Mouse (Mus musculus) CD4-positive, CD25-positive, alpha-beta regulatory T cell, adult 4 months (primary cell): ENCODE data around the gene Dnajc22. TPM values are rescaled to one million over a fixed set of nuclear protein-coding genes. Genes with fewer than 3 reads are reported as not detected.
A peak's percentile ranks its signal among the peaks of the same experiment; 100 is the strongest.

ENCODE experiments used
- ATAC-seq: one replicate; pipeline ENCODE4 v1.8.0; 2017
- polyA plus RNA-seq, 2 experiments: library from polyadenylated mRNA; unstranded; fragments of 100-300 nt; shearing (Covaris generic); gene quantifications; one replicate each; pipeline ENCODE4 v1.2.1; 2017

The Dnajc22 gene
- polyA plus RNA-seq, 2 experiments from 2014 or later, result not detected

GRCm38 (mm10) chr15:99115065-99115423 lies 22.1 kb downstream of the Dnajc22 start:
- no peak for ATAC-seq

- ATAC-seq, result no peak
These were observed 23.6 kb downstream of the Dnajc22 start for GRCm38 (mm10) chr15:99116539-99116938.

- ATAC-seq, result no peak
These were observed 27.8 kb downstream of the Dnajc22 start for GRCm38 (mm10) chr15:99120814-99121213.

- ATAC-seq, result no peak
These were observed 29.7 kb downstream of the Dnajc22 start for GRCm38 (mm10) chr15:99122642-99123041.

- ATAC-seq, result no peak
These were observed 32.7 kb downstream of the Dnajc22 start, which contains the start of gene Spats2 for GRCm38 (mm10) chr15:99125711-99126080. TSS of gene Spats2 (plus strand) at chr15:99125916.

- ATAC-seq, result no peak
These were observed 33.3 kb downstream of the Dnajc22 start for GRCm38 (mm10) chr15:99126081-99126815.

GRCm38 (mm10) chr15:99126816-99127365 lies 33.9 kb downstream of the Dnajc22 start:
- ATAC-seq, result no peak

- no peak for ATAC-seq
These were observed 35.0 kb downstream of the Dnajc22 start for GRCm38 (mm10) chr15:99127851-99128522.

GRCm38 (mm10) chr15:99129441-99129840 lies 36.5 kb downstream of the Dnajc22 start:
- ATAC-seq, result no peak

GRCm38 (mm10) chr15:99129956-99130910 lies 37.3 kb downstream of the Dnajc22 start:
- ATAC-seq, result no peak

- no peak for ATAC-seq
These were observed 45.4 kb downstream of the Dnajc22 start for GRCm38 (mm10) chr15:99138389-99138788.

GRCm38 (mm10) chr15:99139669-99140068 lies 46.7 kb downstream of the Dnajc22 start:
- ATAC-seq, result no peak

- ATAC-seq, result no peak
These were observed 57.5 kb downstream of the Dnajc22 start for GRCm38 (mm10) chr15:99150516-99150915.

- no peak for ATAC-seq
These were observed 58.4 kb downstream of the Dnajc22 start for GRCm38 (mm10) chr15:99151324-99151723.

GRCm38 (mm10) chr15:99153466-99153865 lies 60.5 kb downstream of the Dnajc22 start:
- ATAC-seq, result peak; percentile 67

Other genes starting within 250 kb of the Dnajc22 start
- 10 to 100 TPM; 30.9 to 38.6 TPM for gene Kmt2d, start 222.0 kb upstream of the Dnajc22 start, polyA plus RNA-seq
- gene Rhebl1, start 198.6 kb upstream of the Dnajc22 start, polyA plus RNA-seq, result 10 to 100 TPM; 11.3 to 14.2 TPM
- not detected for gene Dhh, start 194.6 kb upstream of the Dnajc22 start, polyA plus RNA-seq
- 10 to 100 TPM; 23.3 to 61.6 TPM for gene Lmbr1l, start 174.9 kb upstream of the Dnajc22 start, polyA plus RNA-seq
- gene Tuba1b, start 158.6 kb upstream of the Dnajc22 start, polyA plus RNA-seq, result 100 to 1,000 TPM; 419 to 534 TPM
- gene Gm49450, start 139.6 kb upstream of the Dnajc22 start, polyA plus RNA-seq, result not detected
- 100 to 1,000 TPM; 212 to 259 TPM for gene Tuba1a, start 139.5 kb upstream of the Dnajc22 start, polyA plus RNA-seq
- gene Tuba1c, start 63.3 kb upstream of the Dnajc22 start, polyA plus RNA-seq, result 100 to 1,000 TPM in 1 of 2 experiments, 10 to 100 TPM in 1; 74.6 to 131 TPM
- gene Prph, start 38.0 kb upstream of the Dnajc22 start, polyA plus RNA-seq, result not detected
- 1 to 10 TPM in 1 of 2 experiments, under 1 TPM in 1; 0.59 to 1.3 TPM for gene Troap, start 18.6 kb upstream of the Dnajc22 start, polyA plus RNA-seq
- not detected for gene C1ql4, start 5.4 kb upstream of the Dnajc22 start, polyA plus RNA-seq
- gene Spats2, start 32.7 kb downstream of the Dnajc22 start, polyA plus RNA-seq, result under 1 TPM in 1 of 2 experiments, not detected in 1; 0.62 TPM
- 1 to 10 TPM in 1 of 2 experiments, under 1 TPM in 1; 0.22 to 1.3 TPM for gene Kcnh3, start 131.7 kb downstream of the Dnajc22 start, polyA plus RNA-seq
- gene Mcrs1, start 158.8 kb downstream of the Dnajc22 start, polyA plus RNA-seq, result 10 to 100 TPM; 51.4 to 62.3 TPM
- 10 to 100 TPM in 1 of 2 experiments, 1 to 10 TPM in 1; 9.7 to 17.7 TPM for gene Prpf40b, start 201.9 kb downstream of the Dnajc22 start, polyA plus RNA-seq
- gene Fam186b, start 202.7 kb downstream of the Dnajc22 start, polyA plus RNA-seq, result under 1 TPM; 0.16 to 0.18 TPM